Mouse (Mus musculus) gonadal fat pad, adult 2 months (tissue): ENCODE data around the gene Gpx5. TPM values are rescaled to one million over a fixed set of nuclear protein-coding genes. Genes with fewer than 3 reads are reported as not detected.

ENCODE experiments used
- DNase-seq: peaks from one replicate; pipeline ENCODE4 v3.0.0-alpha.2; 2012; ENCODE audit warnings: low read depth
- polyA plus RNA-seq: library from polyadenylated mRNA; depleted of rRNA; stranded (reverse); fragments of >200 nt; gene quantifications from 2 replicates; pipeline ENCODE4 v1.2.3, GENCODE M21; 2012; rRNA removed

Gpx5 gene
- polyA plus RNA-seq = 7,749 and 11,313 TPM in 2 replicates

- DNase-seq = no peak
Measured at GRCm38 (mm10) chr13:21292631-21293030, at the start of gene Gpx5. Gene Gpx5, minus strand, starts transcription at chr13:21292731.

GRCm38 (mm10) chr13:21327424-21327823, 34.9 kb upstream of the Gpx5 start:
- no peak for DNase-seq

GRCm38 (mm10) chr13:21326657-21327211, 34.2 kb upstream of the Gpx5 start:
- no peak for DNase-seq

GRCm38 (mm10) chr13:21326191-21326590, 33.7 kb upstream of the Gpx5 start:
- no peak for DNase-seq

GRCm38 (mm10) chr13:21323405-21323804, 30.9 kb upstream of the Gpx5 start:
- DNase-seq = no peak

- DNase-seq = no peak
Measured at GRCm38 (mm10) chr13:21322509-21323375, 30.2 kb upstream of the Gpx5 start.

GRCm38 (mm10) chr13:21321890-21322494, 29.5 kb upstream of the Gpx5 start:
- DNase-seq = no peak

GRCm38 (mm10) chr13:21320262-21320661, 27.7 kb upstream of the Gpx5 start:
- no peak for DNase-seq

- no peak for DNase-seq
Measured at GRCm38 (mm10) chr13:21313903-21314302, 21.4 kb upstream of the Gpx5 start.

- no peak for DNase-seq
Measured at GRCm38 (mm10) chr13:21312854-21313253, 20.3 kb upstream of the Gpx5 start.

- no peak for DNase-seq
Measured at GRCm38 (mm10) chr13:21311926-21312325, 19.4 kb upstream of the Gpx5 start, which contains the start of gene Gpx6. Gene Gpx6, plus strand, starts transcription at chr13:21312125.

GRCm38 (mm10) chr13:21309788-21310187, 17.3 kb upstream of the Gpx5 start:
- DNase-seq = no peak

GRCm38 (mm10) chr13:21304483-21305066, 12.0 kb upstream of the Gpx5 start:
- no peak for DNase-seq

GRCm38 (mm10) chr13:21298557-21298956, 6.0 kb upstream of the Gpx5 start:
- no peak for DNase-seq

- DNase-seq = no peak
Measured at GRCm38 (mm10) chr13:21279559-21279958, 13.0 kb downstream of the Gpx5 start.

GRCm38 (mm10) chr13:21279076-21279475, 13.5 kb downstream of the Gpx5 start:
- no peak for DNase-seq

GRCm38 (mm10) chr13:21276551-21276950, 16.0 kb downstream of the Gpx5 start:
- DNase-seq = no peak

- DNase-seq = peak; percentile 41
Measured at GRCm38 (mm10) chr13:21275815-21276550, 16.5 kb downstream of the Gpx5 start.

- no peak for DNase-seq
Measured at GRCm38 (mm10) chr13:21275021-21275814, 17.3 kb downstream of the Gpx5 start.

GRCm38 (mm10) chr13:21268262-21268661, 24.3 kb downstream of the Gpx5 start:
- no peak for DNase-seq

- no peak for DNase-seq
Measured at GRCm38 (mm10) chr13:21267541-21267940, 25.0 kb downstream of the Gpx5 start.
